Mouse (Mus musculus): Measurements from ENCODE around the gene Cacna2d2. TPM values are rescaled to one million over a fixed set of nuclear protein-coding genes. Genes with fewer than 3 reads are reported as not detected.

Gene Cacna2d2
- total RNA-seq, 4 experiments from 2014 or later, result 37.3 to 49.0 (median 44.8) TPM

GRCm38 (mm10) chr9:107496359-107496758, 96.9 kb downstream of the Cacna2d2 start:
- DNase-seq (ENCODE audit: low spot score in 2 of 2), result no peak

- DNase-seq (ENCODE audit: low spot score in 2 of 2), result no peak
Observed at GRCm38 (mm10) chr9:107500708-107501286, 101.4 kb downstream of the Cacna2d2 start.

GRCm38 (mm10) chr9:107502131-107502846, 102.9 kb downstream of the Cacna2d2 start:
- no peak for DNase-seq (ENCODE audit: low spot score in 2 of 2)

- DNase-seq (ENCODE audit: low spot score in 2 of 2), result no peak
Observed at GRCm38 (mm10) chr9:107504662-107505537, 105.5 kb downstream of the Cacna2d2 start.

GRCm38 (mm10) chr9:107508266-107508665, 108.9 kb downstream of the Cacna2d2 start:
- DNase-seq (ENCODE audit: low spot score in 2 of 2), result peak; percentile 32 to 65

- no peak for DNase-seq (ENCODE audit: low spot score in 2 of 2)
Observed at GRCm38 (mm10) chr9:107510384-107511100, 111.1 kb downstream of the Cacna2d2 start.

GRCm38 (mm10) chr9:107511436-107511835, 112.0 kb downstream of the Cacna2d2 start:
- no peak for DNase-seq (ENCODE audit: low spot score in 2 of 2)

GRCm38 (mm10) chr9:107512326-107512725, 112.9 kb downstream of the Cacna2d2 start:
- DNase-seq (ENCODE audit: low spot score in 2 of 2), result no peak

GRCm38 (mm10) chr9:107514303-107514955, 115.0 kb downstream of the Cacna2d2 start:
- DNase-seq (ENCODE audit: low spot score in 2 of 2), result peak; percentile 57 to 92

GRCm38 (mm10) chr9:107520331-107520730, 120.9 kb downstream of the Cacna2d2 start:
- DNase-seq (ENCODE audit: low spot score in 2 of 2), result no peak

GRCm38 (mm10) chr9:107521190-107521589, 121.8 kb downstream of the Cacna2d2 start:
- no peak for DNase-seq (ENCODE audit: low spot score in 2 of 2)

GRCm38 (mm10) chr9:107521711-107522399, 122.4 kb downstream of the Cacna2d2 start:
- no peak for DNase-seq (ENCODE audit: low spot score in 2 of 2)

GRCm38 (mm10) chr9:107522400-107522711, 122.9 kb downstream of the Cacna2d2 start:
- no peak for DNase-seq (ENCODE audit: low spot score in 2 of 2)

- DNase-seq (ENCODE audit: low spot score in 2 of 2), result peak; percentile 54 to 72
Observed at GRCm38 (mm10) chr9:107526198-107527026, 127.0 kb downstream of the Cacna2d2 start.

- DNase-seq (ENCODE audit: low spot score in 2 of 2), result peak; percentile 79 to 96
Observed at GRCm38 (mm10) chr9:107533791-107534407, 134.5 kb downstream of the Cacna2d2 start, which contains the start of gene Tmem115. Tmem115 (plus strand) TSS chr9:107533945.

- DNase-seq (ENCODE audit: low spot score in 2 of 2), result no peak
Observed at GRCm38 (mm10) chr9:107534408-107535202, 135.2 kb downstream of the Cacna2d2 start.

- no peak for DNase-seq (ENCODE audit: low spot score in 2 of 2)
Observed at GRCm38 (mm10) chr9:107538231-107538630, 138.8 kb downstream of the Cacna2d2 start.

GRCm38 (mm10) chr9:107538711-107539110, 139.3 kb downstream of the Cacna2d2 start:
- DNase-seq (ENCODE audit: low spot score in 2 of 2), result no peak
